Mouse (Mus musculus) hindbrain, embryonic 11.5 days (tissue): ENCODE measurements around the gene Sap30bp. TPM values are rescaled to one million over a fixed set of nuclear protein-coding genes. Genes with fewer than 3 reads are reported as not detected.

Experiments used
- ATAC-seq: fragments of 200-750 bp; cut with Nextera tagmentation; 2 replicates; pipeline ENCODE4 v1.8.0; 2017; ENCODE audit warnings: mild to moderate bottlenecking, moderate TSS enrichment, moderate library complexity; ENCODE audit not compliant: low FRiP score
- DNase-seq: peaks from one replicate; pipeline ENCODE4 v3.0.0-alpha.2; 2015; ENCODE audit warnings: low spot score
- H3K27ac ChIP-seq: fragments of 300-500 bp; sonication (generic); 2 replicates; pipeline ENCODE4 v1.5.1; 2014; ENCODE audit warnings: mild to moderate bottlenecking, low read depth, low read length
- H3K27me3 ChIP-seq: fragments of 300-500 bp; sonication (generic); 2 replicates; pipeline ENCODE4 v1.6.1; 2014; ENCODE audit warnings: mild to moderate bottlenecking, low read length, moderate library complexity, mixed read lengths; ENCODE audit not compliant: control insufficient read depth, insufficient read depth
- H3K36me3 ChIP-seq: fragments of 300-500 bp; sonication (generic); 2 replicates; pipeline ENCODE4 v1.6.1; 2014; ENCODE audit warnings: mild to moderate bottlenecking, low read length, moderate library complexity, mixed read lengths; ENCODE audit not compliant: control insufficient read depth, insufficient read depth
- H3K4me1 ChIP-seq: fragments of 300-500 bp; sonication (generic); replicated peaks from 2 replicates; pipeline ENCODE4 v1.6.1; 2014; ENCODE audit warnings: low read length, mixed read lengths; ENCODE audit not compliant: control insufficient read depth, insufficient read depth
- H3K4me2 ChIP-seq: fragments of 300-500 bp; sonication (generic); replicated peaks from 2 replicates; pipeline ENCODE4 v1.6.1; 2014; ENCODE audit warnings: mild to moderate bottlenecking, low read depth, low read length
- H3K4me3 ChIP-seq: fragments of 300-500 bp; sonication (generic); 2 replicates; pipeline ENCODE4 v1.5.1; 2014; ENCODE audit warnings: low read depth, low read length
- H3K9ac ChIP-seq: fragments of 300-500 bp; sonication (generic); 2 replicates; pipeline ENCODE4 v1.6.1; 2014; ENCODE audit warnings: low read depth, low read length
- H3K9me3 ChIP-seq: fragments of 300-500 bp; sonication (generic); 2 replicates; pipeline ENCODE4 v1.6.1; 2016; ENCODE audit warnings: low read length; ENCODE audit not compliant: control insufficient read depth
- WGBS: fragments of 180-500 bp; shearing (Covaris S2); extraction: QIAGEN DNeasy Blood & Tissue Kit; methylation state at CpG from one replicate; pipeline ENCODE4 v1.1.7; 2014; 5-methylcytosine and 5-hydroxymethylcytosine counted together
- polyA plus RNA-seq: library from polyadenylated mRNA; unstranded; fragments of >200 nt; fragmentation: Nextera tagmentation; extraction: Ambion mirVana; gene quantifications from 2 replicates; pipeline ENCODE4 v1.2.1, GENCODE M21; 2014

The Sap30bp gene
- polyA plus RNA-seq, 1 experiment from 2014 or later: 57.1 TPM

- H3K4me2 ChIP-seq: no peak overlapping the region
- WGBS: 82% methylated on average over 7 of the region's 7 CpGs
- H3K27me3 ChIP-seq: no peaks in the 10 kb centered on the region
- H3K27ac ChIP-seq: no peak overlapping the region
- no peak overlapping the region for H3K4me3 ChIP-seq
- H3K9me3 ChIP-seq: no peaks in the 10 kb centered on the region
- DNase-seq: no peak
- no peak overlapping the region for H3K9ac ChIP-seq
- ATAC-seq: no peak
- H3K36me3 ChIP-seq: peaks cover 2% of the 10 kb centered on the region; the same call in 1 of the 2 replicates
- H3K4me1 ChIP-seq: no peaks in the 10 kb centered on the region
Observed at GRCm38 (mm10) chr11:115941980-115942379, 8.9 kb downstream of the Sap30bp start.

GRCm38 (mm10) chr11:115945247-115945646 lies 12.2 kb downstream of the Sap30bp start:
- Histone ChIP-seq H3K36me3 (peaks cover 2% of the 10 kb centered on the region; the same call in 1 of the 2 replicates), H3K27me3 (no peaks in the 10 kb centered on the region), H3K9ac (no peak overlapping the region), H3K4me3 (no peak overlapping the region), H3K4me2 (no peak overlapping the region), H3K27ac (no peak overlapping the region), H3K9me3 (no peaks in the 10 kb centered on the region), H3K4me1 (no peaks in the 10 kb centered on the region)
- no peak for DNase-seq
- no peak for ATAC-seq
- 89% methylated on average over 8 of the region's 8 CpGs for WGBS

- Histone ChIP-seq H3K4me3 (no peak overlapping the region), H3K9me3 (no peaks in the 10 kb centered on the region), H3K9ac (no peak overlapping the region), H3K27me3 (no peaks in the 10 kb centered on the region), H3K36me3 (peaks cover 2% of the 10 kb centered on the region; the same call in 1 of the 2 replicates), H3K27ac (no peak overlapping the region), H3K4me2 (no peak overlapping the region), H3K4me1 (no peaks in the 10 kb centered on the region)
- no peak for ATAC-seq
- WGBS: 92% methylated on average over 9 of the region's 9 CpGs
- no peak for DNase-seq
Observed at GRCm38 (mm10) chr11:115946221-115946828, 13.2 kb downstream of the Sap30bp start.

GRCm38 (mm10) chr11:115948316-115948715 lies 15.2 kb downstream of the Sap30bp start:
- WGBS: 96% methylated on average over 9 of the region's 9 CpGs
- Histone ChIP-seq H3K9me3 (no peaks in the 10 kb centered on the region), H3K4me1 (no peaks in the 10 kb centered on the region), H3K36me3 (0 out of 2 replicates have a peak, but pooled peaks cover 5% of the 10 kb centered on the region), H3K27me3 (no peaks in the 10 kb centered on the region), H3K27ac (no peak overlapping the region), H3K9ac (no peak overlapping the region), H3K4me2 (no peak overlapping the region), H3K4me3 (no peak overlapping the region)
- ATAC-seq: no peak
- no peak for DNase-seq

- H3K4me2 ChIP-seq: no peak overlapping the region
- ATAC-seq (no peak), DNase-seq (no peak)
- H3K9ac ChIP-seq: no peak overlapping the region
- H3K4me3 ChIP-seq: no peak overlapping the region
- 0 out of 2 replicates have a peak, but pooled peaks cover 3% of the 10 kb centered on the region for H3K36me3 ChIP-seq
- no peaks in the 10 kb centered on the region for H3K9me3 ChIP-seq
- no peaks in the 10 kb centered on the region for H3K27me3 ChIP-seq
- 92% methylated on average over 2 of the region's 2 CpGs for WGBS
- no peaks in the 10 kb centered on the region for H3K4me1 ChIP-seq
- H3K27ac ChIP-seq: no peak overlapping the region
Observed at GRCm38 (mm10) chr11:115950719-115951118, 17.6 kb downstream of the Sap30bp start.

GRCm38 (mm10) chr11:115954712-115955111 lies 21.6 kb downstream of the Sap30bp start:
- Histone ChIP-seq H3K4me3 (no peak overlapping the region), H3K27ac (no peak overlapping the region), H3K9ac (no peak overlapping the region), H3K27me3 (no peaks in the 10 kb centered on the region), H3K4me2 (no peak overlapping the region), H3K36me3 (0 out of 2 replicates have a peak, but pooled peaks cover 3% of the 10 kb centered on the region), H3K4me1 (peaks cover 10% of the 10 kb centered on the region), H3K9me3 (no peaks in the 10 kb centered on the region)
- 86% methylated on average over 5 of the region's 5 CpGs for WGBS
- DNase-seq (no peak), ATAC-seq (no peak)

- ATAC-seq (no peak), DNase-seq (peak; percentile 19)
- 55% methylated on average over 10 of the region's 10 CpGs for WGBS
- Histone ChIP-seq H3K36me3 (0 out of 2 replicates have a peak, but pooled peaks cover 6% of the 10 kb centered on the region), H3K27me3 (no peaks in the 10 kb centered on the region), H3K9me3 (no peaks in the 10 kb centered on the region), H3K4me1 (peaks cover 10% of the 10 kb centered on the region), H3K27ac (0 out of 2 replicates have a peak overlapping the region, but pooled peaks have one; percentile 45), H3K4me3 (no peak overlapping the region), H3K4me2 (no peak overlapping the region), H3K9ac (no peak overlapping the region)
Observed at GRCm38 (mm10) chr11:115955195-115955858, 22.2 kb downstream of the Sap30bp start.

GRCm38 (mm10) chr11:115956453-115956852 lies 23.4 kb downstream of the Sap30bp start:
- 24% methylated on average over 4 of the region's 4 CpGs for WGBS
- DNase-seq (peak; percentile 69), ATAC-seq (peak; percentile 71)
- Histone ChIP-seq H3K4me1 (peaks cover 10% of the 10 kb centered on the region), H3K27me3 (no peaks in the 10 kb centered on the region), H3K9me3 (no peaks in the 10 kb centered on the region), H3K4me3 (no peak overlapping the region), H3K4me2 (no peak overlapping the region), H3K9ac (no peak overlapping the region), H3K36me3 (peaks cover 11% of the 10 kb centered on the region; the same call in 1 of the 2 replicates), H3K27ac (peak overlapping the region; percentile 68; the same call in 1 of the 2 replicates)

- Histone ChIP-seq H3K27ac (no peak overlapping the region), H3K36me3 (peaks cover 14% of the 10 kb centered on the region; the same call in 1 of the 2 replicates), H3K4me2 (no peak overlapping the region), H3K9ac (no peak overlapping the region), H3K9me3 (no peaks in the 10 kb centered on the region), H3K27me3 (no peaks in the 10 kb centered on the region), H3K4me3 (no peak overlapping the region), H3K4me1 (peaks cover 10% of the 10 kb centered on the region)
- ATAC-seq: no peak
- DNase-seq: no peak
- WGBS: 62% methylated on average over 7 of the region's 7 CpGs
Observed at GRCm38 (mm10) chr11:115957971-115958370, 24.9 kb downstream of the Sap30bp start.
